Mouse (Mus musculus) induced T-regulatory cell, adult 2 months (primary cell): ENCODE results near the gene Olfr1501.
"Not testable (repeated sequence)": the region's sequence is repeated elsewhere in the genome, so short reads cannot be mapped to it uniquely, and the experiment has no call there.

Experiments
- DNase-seq: peaks from one replicate; pipeline ENCODE4 v3.0.0-alpha.2; 2012; ENCODE audit warnings: low read depth

Olfr1501 gene

GRCm38 (mm10) chr19:13850592-13850991 is at the start of gene Olfr1501:
Gene Olfr1501, minus strand, starts transcription at chr19:13850692.
- not testable (repeated sequence) for DNase-seq

GRCm38 (mm10) chr19:13897828-13898227 is 47.3 kb upstream of the Olfr1501 start, which contains the start of gene Olfr1504:
Gene Olfr1504, minus strand, starts transcription at chr19:13897928.
- DNase-seq = no peak

GRCm38 (mm10) chr19:13861495-13861894 is 11.0 kb upstream of the Olfr1501 start, which contains the start of gene Olfr1502:
Gene Olfr1502, plus strand, starts transcription at chr19:13861795.
- no peak for DNase-seq

GRCm38 (mm10) chr19:13830388-13830787 is 20.1 kb downstream of the Olfr1501 start, which contains the start of gene Olfr1500:
Gene Olfr1500, minus strand, starts transcription at chr19:13830488.
- DNase-seq = no peak

GRCm38 (mm10) chr19:13828447-13828846 is 22.0 kb downstream of the Olfr1501 start:
- DNase-seq = no peak

GRCm38 (mm10) chr19:13820847-13821246 is 29.6 kb downstream of the Olfr1501 start:
- DNase-seq = no peak

GRCm38 (mm10) chr19:13819347-13819746 is 31.1 kb downstream of the Olfr1501 start, which contains the start of gene Olfr1499:
Gene Olfr1499, minus strand, starts transcription at chr19:13819447.
- DNase-seq = no peak

- peak; percentile 15 for DNase-seq
Observed at GRCm38 (mm10) chr19:13818827-13819226, 31.7 kb downstream of the Olfr1501 start.

- peak; percentile 2 for DNase-seq
Observed at GRCm38 (mm10) chr19:13812823-13813222, 37.7 kb downstream of the Olfr1501 start.

- not testable (repeated sequence) for DNase-seq
Observed at GRCm38 (mm10) chr19:13805486-13805885, 45.0 kb downstream of the Olfr1501 start.

GRCm38 (mm10) chr19:13798102-13798501 is 52.4 kb downstream of the Olfr1501 start, which contains the start of gene Olfr1497:
Gene Olfr1497, minus strand, starts transcription at chr19:13798202.
- DNase-seq = no peak
